Mouse (Mus musculus) monocyte, adult 5-6 weeks (primary cell): ENCODE measurements around the gene 1700029P11Rik. TPM values are rescaled to one million over a fixed set of nuclear protein-coding genes. Genes with fewer than 3 reads are reported as not detected.

ENCODE experiments used
- ATAC-seq: fragments of 153-309, 156-312 bp; replicated peaks from 2 replicates; pipeline ENCODE4 v1.8.0; 2017; ENCODE audit warnings: mild to moderate bottlenecking; ENCODE audit not compliant: low TSS enrichment, insufficient number of reproducible peaks, severe bottlenecking, poor library complexity, low FRiP score
- total RNA-seq: library from RNA; stranded (forward); fragments of 200-1000, 200-491, 200-594 nt; gene quantifications from 3 replicates; pipeline ENCODE4 v1.2.3, GENCODE M21; 2017

1700029P11Rik gene
- not detected in 3 replicates for total RNA-seq

- no peak for ATAC-seq
Measured at GRCm38 (mm10) chr15:81980321-81980720, at the start of gene 1700029P11Rik. 1700029P11Rik (plus strand) TSS chr15:81980540.

- no peak for ATAC-seq
Measured at GRCm38 (mm10) chr15:81932951-81933470, 47.3 kb upstream of the 1700029P11Rik start.

- ATAC-seq, result peak; percentile 52
Measured at GRCm38 (mm10) chr15:81933986-81934385, 46.4 kb upstream of the 1700029P11Rik start.

GRCm38 (mm10) chr15:81935869-81936637, 44.3 kb upstream of the 1700029P11Rik start:
- ATAC-seq, result no peak

GRCm38 (mm10) chr15:81936679-81937078, 43.7 kb upstream of the 1700029P11Rik start, which contains the start of gene Csdc2:
Csdc2 (plus strand) TSS chr15:81936759.
- no peak for ATAC-seq

- ATAC-seq, result no peak
Measured at GRCm38 (mm10) chr15:81937098-81937972, 43.0 kb upstream of the 1700029P11Rik start.

GRCm38 (mm10) chr15:81938246-81938645, 42.1 kb upstream of the 1700029P11Rik start:
- ATAC-seq, result no peak

- no peak for ATAC-seq
Measured at GRCm38 (mm10) chr15:81939157-81939715, 41.1 kb upstream of the 1700029P11Rik start.

GRCm38 (mm10) chr15:81939774-81940173, 40.6 kb upstream of the 1700029P11Rik start:
- no peak for ATAC-seq

GRCm38 (mm10) chr15:81940219-81940618, 40.1 kb upstream of the 1700029P11Rik start:
- ATAC-seq, result no peak

GRCm38 (mm10) chr15:81941010-81941409, 39.3 kb upstream of the 1700029P11Rik start:
- no peak for ATAC-seq

GRCm38 (mm10) chr15:81943176-81943749, 37.1 kb upstream of the 1700029P11Rik start:
- no peak for ATAC-seq

GRCm38 (mm10) chr15:81949076-81949475, 31.3 kb upstream of the 1700029P11Rik start:
- ATAC-seq, result no peak

- no peak for ATAC-seq
Measured at GRCm38 (mm10) chr15:81949476-81950131, 30.7 kb upstream of the 1700029P11Rik start.

GRCm38 (mm10) chr15:81950716-81951115, 29.6 kb upstream of the 1700029P11Rik start:
- no peak for ATAC-seq

GRCm38 (mm10) chr15:81951159-81951558, 29.2 kb upstream of the 1700029P11Rik start:
- ATAC-seq, result no peak

GRCm38 (mm10) chr15:81952310-81952709, 28.0 kb upstream of the 1700029P11Rik start:
- no peak for ATAC-seq

GRCm38 (mm10) chr15:81954151-81954583, 26.2 kb upstream of the 1700029P11Rik start:
- ATAC-seq, result no peak
